In genomic region chr3:90608223-90608622, GRCm38 (mm10) we compare ENCODE assay signal across 26 mouse cellular contexts. TPM values are rescaled to one million over a fixed set of nuclear protein-coding genes. Genes with fewer than 3 reads are reported as not detected.
"Had no signal": no experiment of that assay in that cellular context is flagged by ENCODE, and none has a peak within 500 bp of the region (broad histone marks: within the 10 kb centered on the region; RNA-seq: fewer than 3 reads in every experiment).

Gene S100a5, plus strand, starts transcription at chr3:90608523.

- H3K27ac ChIP-seq: kidney, embryonic 15.5 days; limb, embryonic 13.5 days; liver, embryonic 13.5 days; macrophage; stomach, embryonic 15.5 days had no signal

- ATAC-seq: lung, postnatal 0 days had no signal

- DNase-seq: kidney, adult 11 months; kidney, adult 8-10 months; kidney, postnatal 10 days; kidney, postnatal 36 days; left cerebral cortex, postnatal 4 days; liver, embryonic 13.5 days; lung, embryonic 14.5 days; midbrain, embryonic 14.5 days; thymus, adult 2 months; thymus, postnatal 14 days; thymus, postnatal 4 days had no signal

- H3K27me3 ChIP-seq: kidney, embryonic 15.5 days; stomach, embryonic 15.5 days had no signal

- H3K9ac ChIP-seq: kidney, embryonic 15.5 days; limb, embryonic 13.5 days; liver, embryonic 13.5 days; lung, embryonic 14.5 days; stomach, embryonic 15.5 days had no signal

- H3K36me3 ChIP-seq: kidney, embryonic 15.5 days; limb, embryonic 13.5 days; liver, embryonic 13.5 days; stomach, embryonic 15.5 days had no signal

- H3K4me3 ChIP-seq: kidney, embryonic 15.5 days; limb, embryonic 13.5 days; liver, embryonic 13.5 days; stomach, embryonic 15.5 days had no signal

- H3K9me3 ChIP-seq: kidney, embryonic 15.5 days; limb, embryonic 13.5 days; liver, embryonic 13.5 days; stomach, embryonic 15.5 days had no signal

- H3K4me2 ChIP-seq: kidney, embryonic 15.5 days; limb, embryonic 13.5 days; liver, embryonic 13.5 days; lung, embryonic 14.5 days; stomach, embryonic 15.5 days had no signal

RNA-seq across cellular contexts. Expression of gene S100a5, which starts in this region (rescaled TPM):
- total RNA-seq: layer of hippocampus, adult 8-10 months; layer of hippocampus, postnatal 10 days; left cerebral cortex, postnatal 14 days; left cerebral cortex, postnatal 4 days; liver, adult 2 months; megakaryocyte, adult 5-6 weeks; midbrain, postnatal 0 days had no signal
- polyA plus RNA-seq: kidney, embryonic 15.5 days; limb, embryonic 13.5 days; liver, adult 2 months; liver, embryonic 13.5 days; liver, embryonic 16.5 days; lung, embryonic 14.5 days; lung, postnatal 0 days; macrophage; midbrain, embryonic 14.5 days; neural tube, embryonic 11.5 days; neural tube, embryonic 14.5 days; small intestine, adult 2 months; thymus, adult 2 months had no signal
